Mouse (Mus musculus) cortical plate, adult 2 months (tissue): ENCODE measurements at regions not wholly inside any gene's neighbourhood (a gene's known extent, or its start where the extent isn't known, plus 50 kb on each side); places are given as distances from the start of the nearest gene placed in this dataset.

ENCODE experiments used
- H3K27ac ChIP-seq: fragments of 200-500 bp; 2 replicates; pipeline ENCODE4 v1.5.1; 2012; ENCODE audit warnings: low read length, control low read depth, inconsistent platforms; ENCODE audit not compliant: insufficient read depth
- H3K4me1 ChIP-seq: fragments of 200-500 bp; 2 replicates; pipeline ENCODE4 v1.6.1; 2011; ENCODE audit warnings: low read length; ENCODE audit not compliant: control insufficient read depth, insufficient read depth
- H3K4me3 ChIP-seq: fragments of 200-500 bp; 2 replicates; pipeline ENCODE4 v1.5.1; 2011; ENCODE audit warnings: mild to moderate bottlenecking, low read length, control low read depth; ENCODE audit not compliant: insufficient read depth
- CTCF ChIP-seq: fragments of 200-500 bp; IDR thresholded peaks from 2 replicates; pipeline ENCODE4 v1.5.1; 2011; ENCODE audit warnings: mild to moderate bottlenecking, control low read depth, low read length; ENCODE audit not compliant: insufficient read depth; ENCODE audit errors: extremely low read depth
- POLR2A ChIP-seq: fragments of 200-500 bp; IDR thresholded peaks from 2 replicates; pipeline ENCODE4 v1.6.1; 2011; ENCODE audit warnings: mild to moderate bottlenecking, low read length, control low read depth; ENCODE audit not compliant: insufficient read depth; ENCODE audit errors: extremely low read depth

DNA sequence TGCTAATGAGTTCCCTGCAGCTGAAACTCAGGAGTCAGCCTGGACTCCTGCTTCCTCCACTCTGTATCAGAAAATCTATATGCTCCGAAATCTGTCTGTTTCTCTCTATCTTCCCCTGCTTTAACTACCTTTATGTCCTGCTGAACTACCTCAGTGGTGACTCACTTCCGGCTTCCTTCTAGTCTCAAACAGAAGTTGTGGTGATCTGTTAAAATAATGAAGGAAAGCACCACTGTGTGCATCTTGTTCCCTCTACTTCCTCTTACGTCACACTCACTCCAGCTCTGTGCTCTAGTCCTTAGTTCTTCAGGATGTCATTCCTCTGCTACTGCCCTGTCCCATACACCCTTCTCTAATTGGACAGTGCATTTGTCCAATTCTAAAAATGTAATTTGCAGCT, 148.2 kb upstream of the Prdm1 start:
- TF ChIP-seq CTCF (no peak), POLR2A (no peak)
- no peaks in the 10 kb centered on the region for H3K4me1 ChIP-seq
- H3K4me3 ChIP-seq, result no peak overlapping the region
- no peak overlapping the region for H3K27ac ChIP-seq

DNA sequence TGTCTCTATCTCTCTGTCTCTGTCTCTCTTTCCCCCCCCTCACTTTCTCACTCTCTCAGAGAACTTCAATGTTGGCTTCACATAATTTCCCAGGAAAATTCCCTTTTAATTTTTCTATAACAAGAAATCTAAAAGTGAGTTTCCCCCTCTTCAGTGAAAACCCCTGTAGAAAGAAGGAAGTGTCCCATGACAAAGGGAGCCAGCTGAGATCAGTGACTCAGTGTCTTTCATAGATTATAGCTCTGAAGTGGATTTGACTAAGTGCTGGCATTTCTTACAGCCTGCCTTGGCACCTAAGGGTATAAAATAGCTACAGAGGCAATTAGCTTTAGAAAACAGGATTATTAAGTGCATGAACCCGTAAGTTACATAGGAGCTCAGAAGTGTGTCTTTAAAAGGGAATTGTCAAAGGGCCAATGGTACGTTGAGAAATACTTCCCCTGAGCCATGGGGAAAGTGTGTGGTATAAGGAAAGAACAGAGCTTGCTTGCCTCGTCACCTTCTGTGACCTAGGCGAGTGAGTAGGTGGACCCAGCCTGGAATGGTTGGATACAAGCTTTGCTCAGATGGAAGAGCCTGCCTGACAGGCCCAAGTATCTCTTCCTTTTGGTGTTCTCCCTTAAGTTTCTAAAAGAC, 137.3 kb upstream of the Prdm1 start:
- TF ChIP-seq CTCF, result no peak
- TF ChIP-seq POLR2A, result no peak
- Histone ChIP-seq H3K4me1 (no peaks in the 10 kb centered on the region), H3K4me3 (no peak overlapping the region), H3K27ac (no peak overlapping the region)

DNA sequence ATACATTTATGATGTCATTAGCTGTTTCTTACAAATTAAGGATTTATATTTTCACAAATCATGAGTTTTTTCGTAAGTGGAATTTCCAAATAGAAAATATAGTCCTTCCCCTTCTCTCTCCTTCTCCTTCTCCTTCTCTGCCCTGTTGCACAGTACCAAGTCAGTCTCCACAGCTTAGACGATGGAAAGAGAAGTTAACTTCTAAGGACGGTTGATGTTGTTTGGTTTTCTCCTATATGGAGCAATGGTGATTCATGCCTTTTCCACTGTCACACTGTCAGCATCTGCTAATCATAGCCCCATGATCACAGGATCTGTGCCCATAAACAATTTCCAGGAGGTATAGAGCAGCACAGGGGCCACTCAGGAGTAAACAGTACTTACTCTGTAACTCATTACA, 131.2 kb upstream of the Prdm1 start:
- H3K4me3 ChIP-seq, result no peak overlapping the region
- H3K4me1 ChIP-seq, result no peaks in the 10 kb centered on the region
- no peak for TF ChIP-seq POLR2A
- no peak for TF ChIP-seq CTCF
- no peak overlapping the region for H3K27ac ChIP-seq

DNA sequence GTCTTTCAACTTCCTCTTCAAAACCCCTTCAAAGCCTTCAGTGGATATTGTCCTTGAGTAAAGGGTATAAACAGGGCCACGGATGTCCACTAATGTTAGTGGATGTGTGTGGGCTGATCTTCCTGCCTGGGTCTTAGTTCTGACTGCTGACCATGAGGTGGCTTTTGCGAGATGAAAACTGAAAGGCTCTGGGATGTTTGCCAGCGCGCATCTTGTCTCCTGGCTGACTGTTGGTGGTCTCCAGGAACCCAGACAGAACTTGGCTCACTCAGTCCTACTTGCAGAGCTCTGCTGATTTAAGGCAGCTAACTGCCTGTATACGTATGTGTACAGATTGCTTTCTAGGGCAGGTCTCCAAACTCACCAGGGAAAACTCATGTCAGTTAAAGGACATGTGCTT, 125.5 kb upstream of the Prdm1 start:
- Histone ChIP-seq H3K4me1 (no peaks in the 10 kb centered on the region), H3K4me3 (no peak overlapping the region), H3K27ac (no peak overlapping the region)
- TF ChIP-seq POLR2A (no peak), CTCF (no peak)

DNA sequence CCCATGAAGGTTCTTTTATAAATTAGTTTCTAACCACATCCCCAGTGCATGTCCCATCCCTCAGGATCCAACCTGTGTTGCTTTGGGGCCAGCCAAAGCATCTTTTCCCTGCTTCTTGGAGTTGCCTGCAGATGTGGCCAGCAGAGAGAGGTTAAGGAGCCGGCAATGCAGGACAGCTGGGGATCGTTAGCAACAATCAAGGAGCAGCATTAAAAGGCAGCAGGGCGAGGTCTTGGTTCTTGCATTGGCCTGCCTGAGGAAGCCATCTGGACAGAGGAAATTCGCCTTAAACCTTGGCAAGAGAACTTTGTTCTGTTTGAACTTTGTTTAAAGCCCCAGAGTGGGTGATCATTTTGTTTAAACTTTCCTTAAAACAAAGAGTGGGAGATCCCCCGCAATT, 118.7 kb upstream of the Prdm1 start:
- TF ChIP-seq CTCF (no peak), POLR2A (no peak)
- no peak overlapping the region for H3K27ac ChIP-seq
- no peaks in the 10 kb centered on the region for H3K4me1 ChIP-seq
- H3K4me3 ChIP-seq, result no peak overlapping the region

DNA sequence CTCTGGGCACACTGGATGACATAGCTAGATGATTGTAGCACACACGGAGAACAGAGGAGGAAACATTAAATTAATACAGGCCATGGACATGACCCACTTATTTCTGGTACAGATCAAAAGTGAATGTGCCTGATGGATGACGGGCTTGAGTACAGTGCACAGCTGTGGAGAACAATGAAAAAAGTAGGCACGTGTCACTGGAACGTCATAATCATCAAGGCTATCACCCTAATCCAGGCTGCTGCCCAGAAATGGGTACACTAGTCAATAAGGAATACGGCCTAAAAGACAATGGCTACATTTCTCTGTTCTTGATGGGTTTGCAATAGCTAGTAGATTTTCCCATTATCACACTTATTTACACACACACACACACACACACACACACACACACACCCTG, 118.3 kb upstream of the Prdm1 start:
- H3K27ac ChIP-seq, result no peak overlapping the region
- TF ChIP-seq POLR2A (no peak), CTCF (no peak)
- H3K4me1 ChIP-seq, result no peaks in the 10 kb centered on the region
- H3K4me3 ChIP-seq, result no peak overlapping the region

DNA sequence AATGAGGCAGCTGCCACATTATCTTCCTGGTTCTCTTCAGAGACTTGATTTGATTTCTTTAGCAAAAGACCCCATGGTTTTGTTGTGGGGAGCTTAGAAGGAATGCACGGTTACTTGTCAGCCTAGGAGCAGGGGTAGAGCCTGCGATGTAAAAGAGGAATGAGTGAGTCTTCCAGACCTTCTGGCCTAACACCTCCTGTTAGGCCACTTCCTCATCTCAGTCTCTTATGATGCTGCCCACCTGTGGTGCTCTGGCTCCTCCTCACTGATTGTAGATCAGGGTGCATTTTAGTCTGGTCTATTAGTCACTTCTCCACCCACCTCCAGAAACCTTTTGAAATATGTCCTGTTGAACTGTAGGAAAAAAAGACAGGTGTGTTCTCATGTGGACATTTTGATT, 113.3 kb upstream of the Prdm1 start:
- H3K4me3 ChIP-seq, result no peak overlapping the region
- TF ChIP-seq CTCF (no peak), POLR2A (no peak)
- no peak overlapping the region for H3K27ac ChIP-seq
- no peaks in the 10 kb centered on the region for H3K4me1 ChIP-seq

DNA sequence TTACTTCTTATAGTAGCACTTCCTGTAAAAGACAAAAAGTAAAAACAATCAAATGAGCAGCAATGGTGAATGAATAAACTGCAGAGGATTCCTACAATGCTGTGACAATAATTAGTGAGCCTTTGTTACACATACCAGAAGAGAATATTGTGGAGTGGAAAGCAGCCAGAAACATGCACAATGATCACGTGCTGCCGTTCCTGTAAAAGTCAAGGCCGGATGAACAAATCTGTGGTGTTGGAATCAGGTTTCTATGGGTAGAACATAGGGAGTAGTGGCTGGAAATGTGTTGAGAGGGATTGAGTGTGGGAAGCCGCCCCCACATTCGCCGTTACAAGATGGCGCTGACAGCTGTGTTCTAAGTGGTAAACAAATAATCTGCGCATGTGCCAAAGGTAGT, 112.3 kb upstream of the Prdm1 start:
- TF ChIP-seq CTCF (no peak), POLR2A (no peak)
- Histone ChIP-seq H3K4me1 (no peaks in the 10 kb centered on the region), H3K27ac (no peak overlapping the region), H3K4me3 (no peak overlapping the region)

DNA sequence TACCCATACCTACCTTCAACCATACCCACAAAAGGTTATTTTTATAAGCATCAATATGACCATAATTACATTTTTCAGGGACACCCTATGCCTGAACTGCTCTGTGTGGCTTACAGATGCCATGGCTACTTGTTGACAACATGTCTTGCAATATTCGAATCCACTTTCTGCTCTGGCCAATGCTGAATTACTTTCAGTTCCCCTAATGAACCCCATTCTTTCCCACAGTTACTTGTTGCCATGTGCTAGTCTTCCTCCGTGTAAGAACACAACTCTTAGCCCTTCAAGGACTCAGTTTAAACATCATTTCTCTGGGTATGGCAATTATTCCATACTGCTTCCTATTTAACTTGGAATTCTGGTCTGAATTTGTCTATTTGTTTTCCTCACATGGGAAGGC, 110.4 kb upstream of the Prdm1 start:
- Histone ChIP-seq H3K4me1 (no peaks in the 10 kb centered on the region), H3K4me3 (no peak overlapping the region), H3K27ac (no peak overlapping the region)
- TF ChIP-seq POLR2A (no peak), CTCF (no peak)

DNA sequence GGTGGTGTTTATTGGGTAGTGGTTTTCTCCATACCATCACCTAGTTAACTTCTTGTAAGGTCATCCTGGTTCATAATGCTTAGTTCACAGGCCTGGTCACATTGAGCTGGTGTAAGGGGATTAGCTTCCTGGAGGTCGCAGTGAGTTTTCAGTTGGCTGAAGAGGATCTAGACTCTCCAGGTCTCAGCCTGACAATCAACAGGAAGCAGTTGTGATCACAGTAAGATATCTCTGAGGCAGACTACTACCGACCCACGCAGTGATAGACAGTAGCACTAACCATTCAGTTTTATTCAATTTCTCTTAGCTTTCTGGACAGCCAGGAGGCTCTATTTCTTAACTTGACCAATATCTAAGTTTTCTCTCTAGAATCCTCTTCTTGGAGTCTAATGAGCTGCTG, 108.5 kb upstream of the Prdm1 start:
- Histone ChIP-seq H3K27ac (no peak overlapping the region), H3K4me1 (no peaks in the 10 kb centered on the region), H3K4me3 (no peak overlapping the region)
- no peak for TF ChIP-seq CTCF
- no peak for TF ChIP-seq POLR2A

DNA sequence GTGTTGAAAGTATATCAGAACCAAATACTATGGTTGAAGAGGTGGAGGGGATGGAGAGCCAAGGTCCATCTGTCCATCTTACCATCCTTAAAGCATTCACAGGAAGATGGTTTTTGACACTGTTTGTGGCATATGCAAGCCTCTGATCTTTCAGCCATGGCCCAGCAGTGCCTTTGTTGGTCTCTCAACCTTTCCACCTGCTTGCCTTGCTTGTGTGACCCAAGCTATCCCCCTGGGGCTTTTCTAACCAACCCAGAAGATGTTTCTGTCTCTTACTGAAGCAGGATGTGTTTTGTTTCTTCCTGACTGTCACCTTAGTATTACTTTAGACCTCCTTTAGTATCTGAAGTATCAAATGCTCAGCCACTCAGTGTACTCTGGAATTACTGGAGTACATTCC, 107.8 kb upstream of the Prdm1 start:
- TF ChIP-seq CTCF, result no peak
- TF ChIP-seq POLR2A, result no peak
- Histone ChIP-seq H3K27ac (no peak overlapping the region), H3K4me3 (no peak overlapping the region), H3K4me1 (no peaks in the 10 kb centered on the region)
